Mouse (Mus musculus): ENCODE data around the gene Usp7. TPM values are rescaled to one million over a fixed set of nuclear protein-coding genes. Genes with fewer than 3 reads are reported as not detected.

Gene Usp7
- polyA plus RNA-seq, 1 experiment from 2014 or later = 15.7 TPM

GRCm38 (mm10) chr16:8658349-8658748, 133.8 kb downstream of the Usp7 start:
- no peak for TF ChIP-seq CTCF (IDR thresholded peaks at IDR 0.05; ENCODE audit: low read depth)
- TF ChIP-seq EP300 (optimal IDR thresholded peaks at IDR 0.05) = no peak

GRCm38 (mm10) chr16:8656256-8656655, 135.9 kb downstream of the Usp7 start:
- Histone ChIP-seq H3K27me3 (ENCODE audit: control insufficient read depth, insufficient read depth, low read length) (no peaks in the 10 kb centered on the region), H3K9me3 (ENCODE audit: control insufficient read depth, low read length) (no peaks in the 10 kb centered on the region), H3K4me3 (ENCODE audit: low read depth, low read length) (no peak overlapping the region), H3K27ac (replicated peaks) (no peak overlapping the region), H3K4me1 (replicated peaks; ENCODE audit: control insufficient read depth, insufficient read depth) (no peaks in the 10 kb centered on the region), H3K4me2 (replicated peaks; ENCODE audit: low read depth) (no peak overlapping the region), H3K36me3 (ENCODE audit: control insufficient read depth, insufficient read depth, low read length) (peaks cover 22% of the 10 kb centered on the region), H3K9ac (ENCODE audit: low read length) (no peak overlapping the region)
- ATAC-seq (ENCODE audit: low FRiP score, low TSS enrichment) (no peak), DNase-seq (ENCODE audit: low spot score) (no peak)
- WGBS = 83% methylated on average over 2 of the region's 2 CpGs
- no peak for TF ChIP-seq EP300 (optimal IDR thresholded peaks at IDR 0.05)
- no peak for TF ChIP-seq CTCF (IDR thresholded peaks at IDR 0.05; ENCODE audit: low read depth)

More at GRCm38 (mm10) chr16:8658349-8658748, 133.8 kb downstream of the Usp7 start:
- Histone ChIP-seq H3K27ac (replicated peaks) (no peak overlapping the region), H3K27me3 (ENCODE audit: control insufficient read depth, insufficient read depth, low read length) (no peaks in the 10 kb centered on the region), H3K4me3 (ENCODE audit: low read depth, low read length) (no peak overlapping the region), H3K36me3 (ENCODE audit: control insufficient read depth, insufficient read depth, low read length) (peaks cover 17% of the 10 kb centered on the region), H3K4me2 (replicated peaks; ENCODE audit: low read depth) (no peak overlapping the region), H3K9me3 (ENCODE audit: control insufficient read depth, low read length) (no peaks in the 10 kb centered on the region), H3K9ac (ENCODE audit: low read length) (no peak overlapping the region), H3K4me1 (replicated peaks; ENCODE audit: control insufficient read depth, insufficient read depth) (no peaks in the 10 kb centered on the region)
- 79% methylated on average over 4 of the region's 4 CpGs for WGBS
- DNase-seq (ENCODE audit: low spot score) (no peak), ATAC-seq (ENCODE audit: low FRiP score, low TSS enrichment) (no peak)

GRCm38 (mm10) chr16:8655599-8655998, 136.5 kb downstream of the Usp7 start:
- Histone ChIP-seq H3K36me3 (ENCODE audit: control insufficient read depth, insufficient read depth, low read length) (peaks cover 22% of the 10 kb centered on the region), H3K4me1 (replicated peaks; ENCODE audit: control insufficient read depth, insufficient read depth) (no peaks in the 10 kb centered on the region), H3K4me3 (ENCODE audit: low read depth, low read length) (no peak overlapping the region), H3K9me3 (ENCODE audit: control insufficient read depth, low read length) (no peaks in the 10 kb centered on the region), H3K9ac (ENCODE audit: low read length) (no peak overlapping the region), H3K27ac (replicated peaks) (no peak overlapping the region), H3K4me2 (replicated peaks; ENCODE audit: low read depth) (no peak overlapping the region), H3K27me3 (ENCODE audit: control insufficient read depth, insufficient read depth, low read length) (no peaks in the 10 kb centered on the region)
- TF ChIP-seq EP300 (optimal IDR thresholded peaks at IDR 0.05) (no peak), CTCF (IDR thresholded peaks at IDR 0.05; ENCODE audit: low read depth) (peak; percentile 33; the same call in 1 of the 2 replicates)
- DNase-seq (ENCODE audit: low spot score) (peak; percentile 61), ATAC-seq (ENCODE audit: low FRiP score, low TSS enrichment) (peak; percentile 67)
- WGBS = 76% methylated on average over 9 of the region's 9 CpGs

GRCm38 (mm10) chr16:8655108-8655507, 137.0 kb downstream of the Usp7 start:
- H3K9ac ChIP-seq (ENCODE audit: low read length) = no peak overlapping the region
- ATAC-seq (ENCODE audit: low FRiP score, low TSS enrichment) = no peak
- TF ChIP-seq CTCF (IDR thresholded peaks at IDR 0.05; ENCODE audit: low read depth) (no peak), EP300 (optimal IDR thresholded peaks at IDR 0.05) (no peak)
- peaks cover 22% of the 10 kb centered on the region for H3K36me3 ChIP-seq (ENCODE audit: control insufficient read depth, insufficient read depth, low read length)
- no peaks in the 10 kb centered on the region for H3K9me3 ChIP-seq (ENCODE audit: control insufficient read depth, low read length)
- no peak overlapping the region for H3K4me3 ChIP-seq (ENCODE audit: low read depth, low read length)
- WGBS = 84% methylated on average over 6 of the region's 6 CpGs
- DNase-seq (ENCODE audit: low spot score) = no peak
- H3K4me2 ChIP-seq (replicated peaks; ENCODE audit: low read depth) = no peak overlapping the region
- H3K27me3 ChIP-seq (ENCODE audit: control insufficient read depth, insufficient read depth, low read length) = no peaks in the 10 kb centered on the region
- no peak overlapping the region for H3K27ac ChIP-seq (replicated peaks)
- H3K4me1 ChIP-seq (replicated peaks; ENCODE audit: control insufficient read depth, insufficient read depth) = no peaks in the 10 kb centered on the region

GRCm38 (mm10) chr16:8650007-8650406, 142.1 kb downstream of the Usp7 start:
- no peak overlapping the region for H3K27ac ChIP-seq (replicated peaks)
- no peaks in the 10 kb centered on the region for H3K9me3 ChIP-seq (ENCODE audit: control insufficient read depth, low read length)
- 94% methylated on average over 3 of the region's 3 CpGs for WGBS
- H3K4me2 ChIP-seq (replicated peaks; ENCODE audit: low read depth) = no peak overlapping the region
- no peaks in the 10 kb centered on the region for H3K27me3 ChIP-seq (ENCODE audit: control insufficient read depth, insufficient read depth, low read length)
- no peaks in the 10 kb centered on the region for H3K4me1 ChIP-seq (replicated peaks; ENCODE audit: control insufficient read depth, insufficient read depth)
- no peak for ATAC-seq (ENCODE audit: low FRiP score, low TSS enrichment)
- TF ChIP-seq CTCF (IDR thresholded peaks at IDR 0.05; ENCODE audit: low read depth) = no peak
- H3K4me3 ChIP-seq (ENCODE audit: low read depth, low read length) = no peak overlapping the region
- peaks cover 26% of the 10 kb centered on the region for H3K36me3 ChIP-seq (ENCODE audit: control insufficient read depth, insufficient read depth, low read length)
- no peak overlapping the region for H3K9ac ChIP-seq (ENCODE audit: low read length)
- DNase-seq (ENCODE audit: low spot score) = no peak

- ATAC-seq (ENCODE audit: low FRiP score, low TSS enrichment) = no peak
- TF ChIP-seq EP300 (optimal IDR thresholded peaks at IDR 0.05) (no peak), CTCF (IDR thresholded peaks at IDR 0.05; ENCODE audit: low read depth) (no peak)
- Histone ChIP-seq H3K27ac (replicated peaks) (no peak overlapping the region), H3K27me3 (ENCODE audit: control insufficient read depth, insufficient read depth, low read length) (no peaks in the 10 kb centered on the region), H3K36me3 (ENCODE audit: control insufficient read depth, insufficient read depth, low read length) (peaks cover 28% of the 10 kb centered on the region), H3K4me3 (ENCODE audit: low read depth, low read length) (no peak overlapping the region), H3K4me1 (replicated peaks; ENCODE audit: control insufficient read depth, insufficient read depth) (no peaks in the 10 kb centered on the region), H3K4me2 (replicated peaks; ENCODE audit: low read depth) (no peak overlapping the region), H3K9me3 (ENCODE audit: control insufficient read depth, low read length) (no peaks in the 10 kb centered on the region), H3K9ac (ENCODE audit: low read length) (no peak overlapping the region)
- no peak for DNase-seq (ENCODE audit: low spot score)
- 81% methylated on average over 6 of the region's 6 CpGs for WGBS
These were observed 146.6 kb downstream of the Usp7 start for GRCm38 (mm10) chr16:8645546-8645945.
